Mouse (Mus musculus): ENCODE measurements around the gene Adm2. TPM values are rescaled to one million over a fixed set of nuclear protein-coding genes. Genes with fewer than 3 reads are reported as not detected.

The Adm2 gene
- total RNA-seq (2021) = not detected
- long read RNA-seq, experiment 1 = 0 reads
- long read RNA-seq, experiment 2 = 0 reads

DNA sequence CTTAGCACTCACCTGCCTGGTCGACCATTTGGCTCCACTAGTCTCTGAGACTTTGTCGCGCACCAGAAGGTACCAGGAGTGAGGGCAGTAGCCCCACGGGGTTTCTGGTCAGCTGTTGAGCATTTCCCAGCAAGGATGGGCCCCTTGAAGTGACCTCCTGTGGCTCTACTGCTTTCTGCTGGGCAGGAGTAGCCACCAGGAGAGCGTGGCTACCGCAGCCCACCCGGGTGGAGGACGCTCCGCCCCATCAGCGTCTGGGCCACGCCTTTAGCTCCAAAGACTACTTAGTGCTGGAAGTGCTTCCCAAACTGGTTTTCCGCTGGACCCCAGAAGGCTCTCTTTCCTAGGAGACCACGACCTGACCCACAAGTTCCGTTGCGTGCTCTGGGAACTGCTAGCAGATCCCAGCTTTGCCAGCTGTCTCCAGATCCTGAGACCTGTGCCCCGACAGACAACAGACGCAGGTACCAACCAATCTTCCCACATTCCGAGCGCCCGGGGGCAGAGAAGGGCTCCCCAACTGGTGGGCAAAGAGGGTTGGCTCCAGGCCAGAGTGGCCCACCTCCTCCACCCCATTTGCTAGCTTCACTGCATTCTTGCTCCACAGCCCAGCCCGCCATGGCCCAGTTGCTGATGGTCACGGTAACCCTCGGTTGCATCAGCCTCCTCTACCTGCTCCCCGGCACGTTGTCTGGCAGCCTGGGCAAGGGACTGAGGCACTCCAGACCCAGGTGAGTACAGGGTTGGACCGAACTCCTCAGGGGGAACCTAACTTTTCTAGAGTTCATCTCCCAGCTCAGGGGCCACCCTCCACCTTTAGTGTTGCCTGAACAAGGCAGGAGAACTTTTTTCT is at the start of gene Adm2:
Gene Adm2, plus strand, starts transcription at position 51 of the 853 bp plus-strand sequence.
- intact Hi-C loops (cut with DNase I) = no loop called here
- no peak for DNase-seq

DNA sequence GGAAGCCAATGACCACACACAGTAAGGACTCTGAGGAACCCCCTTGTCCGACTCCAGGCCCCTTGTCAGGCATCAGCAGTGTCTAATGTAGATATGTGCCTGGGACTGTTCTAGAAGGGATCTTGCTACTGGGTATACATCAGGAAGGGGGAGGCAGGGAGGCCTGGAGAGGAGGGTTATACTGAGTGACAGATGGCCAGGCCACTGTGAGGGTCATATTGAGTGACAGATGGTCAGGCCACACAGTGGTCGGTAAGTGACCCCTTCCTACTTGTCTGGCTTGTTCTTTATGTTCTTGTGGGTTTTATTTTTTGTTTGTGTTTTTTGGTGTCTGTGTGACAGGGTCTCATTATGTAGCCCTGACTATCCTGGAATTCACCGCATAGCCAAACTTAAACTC is 47.0 kb upstream of the Adm2 start:
- intact Hi-C loops (cut with DNase I) = no loop called here
- DNase-seq = no peak

DNA sequence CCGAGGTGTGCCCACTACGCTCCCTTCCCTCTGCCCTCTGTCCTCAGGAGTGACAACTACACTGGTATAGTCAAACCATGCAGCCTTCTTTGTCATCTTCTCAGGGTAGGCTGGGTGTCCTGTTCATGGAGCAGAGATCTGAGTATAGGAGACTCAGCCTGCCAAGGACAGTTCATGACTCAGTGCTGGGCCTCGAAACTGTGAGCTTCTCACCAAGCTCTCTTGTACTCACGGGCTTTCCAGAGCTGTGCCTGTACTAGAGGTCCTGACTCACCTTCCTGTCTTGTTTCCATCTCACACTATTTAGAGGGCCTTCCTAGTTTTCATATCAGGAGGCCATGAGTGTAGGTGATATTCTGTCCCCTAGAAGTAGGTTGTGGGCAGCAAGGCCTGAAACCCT is 45.2 kb upstream of the Adm2 start:
- intact Hi-C loops (cut with DNase I) = no loop called here
- DNase-seq = no peak

DNA sequence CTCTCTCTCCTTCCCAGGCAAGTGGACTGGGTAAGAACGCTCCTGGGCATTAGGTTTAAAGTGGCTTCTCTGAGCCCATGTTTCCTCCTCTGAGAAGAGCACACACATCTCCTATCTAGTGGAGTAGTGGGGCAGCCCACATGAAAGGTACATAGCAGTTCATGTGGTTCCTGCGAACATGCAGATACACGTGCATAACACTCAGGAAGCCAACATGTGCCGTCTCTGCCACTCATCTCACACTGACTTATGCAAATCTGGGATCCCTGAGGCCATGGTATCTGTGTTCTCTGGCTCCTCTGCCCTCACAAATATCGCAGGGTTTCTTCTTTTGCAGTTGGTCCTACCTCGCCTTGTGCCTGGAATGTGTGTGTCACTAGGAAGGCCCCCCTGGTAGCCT is 40.0 kb upstream of the Adm2 start:
- no peak for DNase-seq
- intact Hi-C loops (cut with DNase I) = no loop called here

DNA sequence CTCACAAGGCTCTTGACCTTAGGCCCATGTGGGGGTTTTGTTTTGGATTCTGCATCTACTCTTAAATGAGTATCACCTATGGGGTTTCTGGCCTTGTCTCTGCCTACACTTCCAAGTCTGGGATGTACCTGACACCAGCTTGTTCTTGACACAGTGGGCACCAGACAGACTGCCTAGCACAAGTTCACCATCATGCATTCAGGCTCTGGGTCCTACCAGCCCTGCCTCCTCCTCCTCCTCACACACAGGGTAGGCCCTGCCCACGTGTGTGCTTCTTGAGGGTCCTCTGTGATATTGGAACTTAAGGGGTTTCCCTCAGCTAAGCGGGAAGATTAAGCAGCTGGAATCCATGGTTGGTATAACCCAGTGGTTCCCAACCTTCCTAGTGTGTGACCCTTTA is 38.4 kb upstream of the Adm2 start:
- no peak for DNase-seq
- intact Hi-C loops (cut with DNase I) = no loop called here

DNA sequence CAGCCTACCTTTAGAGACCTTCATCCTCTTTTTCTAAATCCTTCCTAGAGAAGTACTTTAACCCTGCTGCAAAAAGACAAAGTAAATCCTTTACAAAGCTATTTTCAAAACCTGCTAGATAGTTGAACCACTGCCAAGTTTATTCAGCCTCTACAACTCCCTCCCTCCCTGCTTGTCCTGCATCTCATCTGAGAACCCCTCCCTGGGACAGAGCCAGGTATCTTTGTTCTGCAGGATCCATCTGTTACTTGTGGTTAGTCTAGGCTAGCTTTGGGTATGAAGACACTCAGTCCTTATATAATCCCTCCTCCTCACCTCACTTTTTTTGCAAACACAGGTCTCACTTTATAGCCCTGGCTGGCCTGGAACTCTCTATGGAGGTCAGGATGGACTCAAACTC is 37.5 kb upstream of the Adm2 start:
- DNase-seq = no peak
- intact Hi-C loops (cut with DNase I) = no loop called here

DNA sequence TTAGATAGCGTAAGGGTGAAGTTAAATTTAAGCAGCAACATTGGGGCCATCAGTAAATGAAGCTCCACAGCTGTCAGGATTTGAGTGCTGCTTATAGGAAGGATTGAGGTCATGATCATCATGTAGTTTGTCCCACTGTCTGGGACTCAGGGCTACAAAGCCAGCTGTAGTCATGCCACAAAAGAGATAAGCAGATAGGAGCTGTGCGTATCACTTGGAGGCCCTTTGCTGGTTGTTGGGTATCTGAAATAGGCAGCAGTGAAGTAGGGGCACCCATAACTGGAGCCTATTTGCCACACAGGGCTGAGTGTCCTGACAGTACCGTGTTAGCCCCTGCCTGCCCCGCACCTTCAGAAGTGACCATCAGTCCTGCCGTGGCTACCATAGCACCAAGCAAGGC is 37.0 kb upstream of the Adm2 start:
- intact Hi-C loops (cut with DNase I) = no loop called here

DNA sequence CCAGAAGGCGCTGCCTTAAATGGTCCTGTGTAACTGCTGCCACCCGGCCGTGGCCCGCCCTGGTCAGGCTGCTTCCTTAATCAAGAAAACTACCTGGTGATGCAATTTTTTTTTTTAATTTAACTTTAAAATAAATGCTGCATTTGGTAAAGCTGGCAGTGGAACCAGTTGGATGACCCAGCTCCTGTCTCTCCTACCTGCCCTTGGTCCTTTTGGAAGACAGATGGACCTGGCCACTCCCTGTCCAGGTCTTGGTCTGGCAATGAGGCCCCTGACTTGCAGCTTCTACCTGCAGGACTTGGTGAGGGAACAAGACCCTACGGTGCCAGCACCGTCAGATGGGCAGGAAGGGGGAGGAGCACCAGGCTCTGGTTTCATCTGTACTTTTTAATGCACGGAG is 36.4 kb upstream of the Adm2 start:
- DNase-seq = no peak
- intact Hi-C loops (cut with DNase I) = no loop called here

More for the DNA sequence above, 37.0 kb upstream of the Adm2 start:
- no peak for DNase-seq

DNA sequence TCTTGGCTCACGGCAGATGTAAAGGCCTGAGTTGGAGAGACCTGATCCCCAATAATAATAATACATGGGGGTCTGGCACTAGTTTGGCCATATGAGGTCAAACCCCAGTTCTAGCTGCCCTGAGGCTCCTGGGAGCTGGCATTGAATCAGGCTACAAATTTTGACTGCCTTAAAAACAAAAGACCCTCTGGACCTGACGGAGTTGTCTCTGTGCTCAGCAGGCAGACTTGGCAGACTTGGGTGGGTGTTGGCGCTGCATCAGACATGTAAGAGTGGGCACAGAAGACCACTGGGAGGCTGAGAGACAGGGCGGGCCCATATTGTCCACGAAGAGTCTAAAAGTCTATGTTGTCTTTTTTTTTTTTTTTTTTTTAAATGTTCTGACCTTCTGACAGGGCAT is 35.9 kb upstream of the Adm2 start:
- no peak for DNase-seq
- intact Hi-C loops (cut with DNase I) = no loop called here

DNA sequence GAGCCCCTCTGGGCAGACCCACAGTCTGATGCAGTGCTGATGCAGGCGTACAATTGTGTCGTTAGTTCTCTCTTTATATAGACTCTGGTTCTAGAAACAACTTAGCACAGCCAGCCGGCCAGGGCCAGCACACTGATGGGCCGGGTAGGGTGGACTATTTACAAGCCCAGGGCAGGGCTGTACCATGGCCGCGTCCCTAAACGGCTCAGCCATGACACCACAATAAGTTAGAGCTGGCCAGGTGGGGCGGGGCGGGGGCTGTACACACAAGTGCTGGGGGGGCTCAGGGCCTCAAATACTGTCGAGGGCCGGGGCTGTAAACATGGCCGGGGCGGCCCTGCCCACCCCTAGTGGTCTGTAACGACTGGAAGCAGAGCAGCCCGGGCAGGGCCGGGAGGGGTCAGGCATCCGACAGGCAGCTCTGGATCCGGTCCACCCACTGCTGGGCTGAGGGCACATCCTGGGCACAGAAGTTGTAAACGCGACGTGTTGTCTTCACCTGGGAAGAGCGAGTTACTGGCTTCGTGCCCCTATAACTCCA is 34.2 kb upstream of the Adm2 start:
- intact Hi-C loops (cut with DNase I) = no loop called here
- DNase-seq = no peak

DNA sequence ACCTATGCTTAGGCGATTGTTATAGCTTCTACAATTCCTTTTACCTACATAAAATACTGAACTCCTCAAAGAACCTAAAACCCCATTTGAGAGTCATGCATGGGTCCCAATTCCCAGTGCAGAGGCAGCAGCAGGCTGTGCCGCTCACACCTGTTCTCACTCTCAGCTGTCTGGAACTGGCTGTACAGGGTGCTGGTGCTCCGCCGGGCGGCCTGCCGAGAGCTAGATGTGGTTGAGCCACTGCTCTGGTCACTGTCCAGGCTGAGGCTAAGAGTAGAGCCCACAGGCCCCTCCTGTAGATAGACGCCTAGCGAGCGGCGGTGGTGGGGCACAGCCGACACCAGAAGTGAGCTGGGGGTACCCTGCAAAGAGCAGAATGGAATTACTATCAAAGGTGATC is 33.1 kb upstream of the Adm2 start:
- DNase-seq = no peak
- intact Hi-C loops (cut with DNase I) = no loop called here

DNA sequence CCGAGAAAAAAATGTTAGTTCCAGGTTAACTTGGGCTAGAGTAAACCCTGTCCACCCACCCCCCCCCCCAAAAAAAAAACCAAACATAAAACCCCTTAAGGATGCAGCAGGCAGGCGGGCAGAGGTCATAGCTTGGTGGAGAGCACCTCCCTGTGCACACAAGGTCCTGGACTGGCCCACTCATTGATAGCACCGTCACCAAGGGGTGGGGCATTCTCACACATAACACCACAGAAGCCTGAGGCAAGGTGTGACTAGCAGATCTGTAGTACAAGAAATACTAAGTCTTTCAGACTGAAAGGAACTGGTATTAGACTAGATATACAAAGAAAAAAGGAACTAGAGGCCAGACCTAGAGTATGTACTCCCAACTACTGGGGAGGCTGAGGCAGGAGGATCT is 31.0 kb upstream of the Adm2 start:
- DNase-seq = no peak
- intact Hi-C loops (cut with DNase I) = no loop called here

DNA sequence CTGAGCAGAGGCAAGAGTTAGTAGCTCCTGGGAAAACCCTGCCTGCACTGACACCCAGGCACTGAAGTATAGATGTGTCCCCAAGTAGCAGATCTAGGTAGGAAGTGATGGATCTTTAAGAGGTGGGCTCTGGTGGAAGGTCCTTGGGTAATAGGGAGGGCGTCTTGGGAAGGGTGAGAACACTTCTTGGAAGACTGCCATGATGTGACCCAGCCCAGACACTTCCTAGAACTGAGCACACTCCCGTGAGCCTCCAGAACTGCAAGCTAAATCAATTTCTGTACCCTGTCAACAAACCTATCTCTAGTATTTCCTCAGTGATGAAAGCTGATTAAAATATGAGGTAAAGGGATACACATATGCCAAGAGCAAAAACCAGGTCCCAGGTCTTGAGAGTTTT is 29.7 kb upstream of the Adm2 start:
- no peak for DNase-seq
- intact Hi-C loops (cut with DNase I) = no loop called here

DNA sequence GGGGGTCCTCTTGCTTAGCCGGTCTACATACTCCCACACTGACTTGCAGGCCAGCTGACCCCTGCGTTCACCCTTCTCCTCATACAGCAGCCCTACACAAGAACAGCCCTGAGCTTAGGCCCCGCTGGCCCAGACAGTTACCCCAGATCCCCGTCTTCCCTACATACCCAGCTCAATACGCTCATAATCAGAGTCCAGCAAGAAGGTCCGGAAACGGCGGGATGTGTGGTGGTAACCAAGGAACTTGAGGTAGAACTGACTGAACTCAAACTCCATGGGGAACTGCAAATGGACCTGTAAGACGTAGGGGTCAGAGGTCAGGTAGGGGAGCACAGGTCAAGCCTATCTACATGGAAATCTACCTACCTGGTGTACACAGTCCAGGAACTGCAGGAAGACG is 28.7 kb upstream of the Adm2 start:
- intact Hi-C loops (cut with DNase I) = no loop called here
- no peak for DNase-seq

DNA sequence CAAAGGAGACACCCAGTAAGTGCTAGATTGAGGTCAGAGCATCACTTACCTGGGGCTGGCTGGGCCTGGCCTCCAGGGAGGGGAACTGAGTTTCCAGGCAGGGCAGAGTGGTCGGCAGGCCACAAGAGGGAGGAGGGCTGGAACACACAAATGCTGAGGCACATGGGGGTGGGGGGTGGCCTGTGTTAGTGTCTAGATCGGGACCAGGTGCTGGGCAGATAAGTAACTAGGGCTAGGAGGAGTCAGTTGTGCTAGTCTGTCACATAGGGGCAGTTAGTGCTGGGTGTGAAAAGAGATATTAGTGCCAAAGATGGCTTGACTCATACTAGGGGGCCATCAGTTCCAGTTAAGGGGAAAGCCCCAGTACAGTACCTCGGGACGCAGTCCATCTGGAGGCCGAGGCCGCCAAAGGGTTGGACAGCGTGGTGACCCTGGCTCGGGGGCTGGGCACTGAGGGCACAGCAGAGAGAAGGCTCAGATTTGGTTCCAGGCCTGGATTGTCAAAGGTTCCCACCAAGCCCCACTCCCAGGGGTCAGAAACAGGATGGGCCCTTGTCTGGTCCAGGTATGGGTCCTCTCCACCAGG is 26.8 kb upstream of the Adm2 start:
- intact Hi-C loops (cut with DNase I) = no loop called here
- no peak for DNase-seq

DNA sequence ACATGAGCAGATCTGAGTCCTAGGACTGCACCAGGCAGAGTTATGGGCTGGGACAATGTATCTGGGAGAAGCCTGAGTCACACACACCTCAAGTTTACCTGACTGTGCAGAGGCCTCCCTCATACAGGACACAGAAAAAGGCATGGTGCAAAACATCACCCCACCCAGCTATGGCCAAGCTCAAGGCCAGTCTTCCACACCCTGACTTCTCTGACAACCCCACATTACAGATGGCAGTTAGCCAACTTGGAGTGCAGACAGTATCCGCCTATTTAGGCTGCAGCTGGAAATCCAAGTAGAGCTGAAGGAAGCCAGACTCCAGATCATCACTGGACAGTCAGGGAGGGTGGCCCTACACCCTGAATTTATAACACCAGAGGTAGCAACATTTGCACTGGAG is 26.1 kb upstream of the Adm2 start:
- intact Hi-C loops (cut with DNase I) = no loop called here
- DNase-seq = peak; percentile 52 to 59

DNA sequence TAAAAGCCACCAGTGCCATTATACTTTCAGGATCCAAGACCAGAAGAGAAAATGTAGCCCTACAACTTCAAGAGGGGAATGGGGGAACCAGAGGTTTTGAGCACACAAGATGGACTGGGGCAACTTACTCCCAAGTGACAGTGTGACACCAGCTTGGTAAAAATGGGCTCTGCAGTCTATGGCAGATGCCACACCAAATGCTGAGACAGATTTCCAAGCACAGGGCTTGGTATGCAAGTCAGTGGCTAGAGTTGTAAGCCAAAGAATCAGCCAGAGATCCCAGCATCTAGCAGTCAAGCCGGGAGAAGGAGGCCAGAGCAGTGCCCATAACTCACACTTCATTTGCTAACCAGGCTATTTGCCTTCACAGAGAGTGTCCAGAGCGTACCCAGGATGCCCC is 24.8 kb upstream of the Adm2 start:
- intact Hi-C loops (cut with DNase I) = no loop called here
- no peak for DNase-seq

DNA sequence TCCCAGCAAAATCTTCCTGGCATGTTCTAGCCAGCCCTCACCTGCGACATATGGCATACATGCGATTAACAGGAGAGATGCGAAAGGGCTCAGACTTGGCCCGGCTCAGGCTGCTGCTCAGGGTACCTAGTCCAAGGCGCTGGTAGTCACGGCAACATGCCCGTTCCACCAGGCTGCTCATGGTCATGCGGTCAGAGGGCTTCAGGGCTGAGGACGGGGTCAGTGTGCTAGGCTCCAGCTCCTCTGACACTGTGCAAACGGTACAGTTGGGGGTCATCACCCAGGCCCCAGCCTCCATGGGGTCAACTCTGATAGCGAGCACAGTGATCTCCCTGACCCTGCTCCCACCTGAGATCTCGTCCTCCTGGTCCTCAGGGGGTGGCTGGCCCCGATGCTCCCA is 22.3 kb upstream of the Adm2 start:
- intact Hi-C loops (cut with DNase I) = no loop called here
- no peak for DNase-seq

DNA sequence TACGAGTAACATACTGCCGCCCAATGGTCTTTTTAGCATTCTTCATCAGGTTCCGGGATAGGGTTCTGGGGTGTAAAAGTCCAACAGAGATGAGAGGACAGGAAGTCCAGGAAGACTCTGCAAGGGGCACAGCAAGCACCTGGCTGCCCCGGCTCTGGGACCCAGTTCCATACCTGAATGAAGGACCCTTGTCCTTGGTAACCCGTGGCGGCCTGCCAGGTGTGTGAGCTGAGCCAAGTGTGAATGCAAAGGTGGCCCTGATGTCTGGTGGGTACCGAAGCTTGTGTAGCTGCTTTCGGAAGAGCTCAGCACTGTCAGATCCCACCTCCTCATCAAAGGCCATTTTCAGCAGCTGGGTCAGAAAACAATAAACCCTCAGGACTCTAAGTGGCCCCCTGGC is 21.9 kb upstream of the Adm2 start:
- DNase-seq = no peak
- intact Hi-C loops (cut with DNase I) = no loop called here

DNA sequence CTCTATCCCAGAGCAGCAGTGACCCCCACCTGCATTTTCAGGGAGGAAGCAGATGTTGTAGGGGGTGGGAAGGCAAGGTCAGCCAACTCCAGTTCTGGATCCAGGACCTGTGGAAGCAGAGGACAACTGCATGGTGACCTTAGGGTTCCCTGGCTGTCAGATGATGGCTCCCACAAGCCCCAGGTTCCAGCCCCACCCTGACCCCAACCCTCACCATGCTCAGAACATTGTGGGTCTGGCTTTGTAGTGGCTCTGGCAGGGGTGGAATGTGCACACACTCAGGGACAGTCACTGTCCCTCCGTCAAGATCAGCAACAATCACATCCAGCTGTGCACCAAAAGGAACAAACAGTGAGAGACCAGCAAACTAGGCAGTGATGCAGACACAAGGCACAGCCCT is 16.6 kb upstream of the Adm2 start:
- intact Hi-C loops (cut with DNase I) = no loop called here
- DNase-seq = no peak

DNA sequence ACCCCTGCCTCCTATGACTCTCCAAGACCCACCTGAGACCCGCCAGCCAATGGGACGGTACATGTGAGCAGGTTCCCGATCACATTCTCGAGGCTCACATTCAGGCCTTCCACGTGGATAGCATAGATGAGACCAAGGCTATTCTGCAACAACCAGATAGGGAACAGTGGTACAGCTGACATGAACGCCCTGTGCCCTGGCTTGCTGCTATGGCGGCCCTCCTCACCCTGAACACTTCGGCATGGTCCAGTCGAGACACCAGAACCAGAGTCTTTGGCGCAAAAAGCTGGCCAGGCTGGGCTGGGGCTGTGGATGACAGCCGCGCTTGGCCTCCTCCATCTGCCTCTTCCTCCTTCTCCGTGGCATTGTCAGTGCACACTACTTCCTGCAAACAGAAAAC is 15.1 kb upstream of the Adm2 start:
- intact Hi-C loops (cut with DNase I) = no loop called here
- DNase-seq = no peak

Data from heart, postnatal 14 days (tissue).